Mouse (Mus musculus): ENCODE data around the gene Rhebl1.

Rhebl1 gene

GRCm38 (mm10) chr15:98871916-98872888 is 22.1 kb downstream of the Rhebl1 start:
- peak; percentile 96 for DNase-seq (ENCODE audit: low read depth, low spot score)

- peak; percentile 40 for DNase-seq (ENCODE audit: low read depth, low spot score)
These were observed 23.0 kb downstream of the Rhebl1 start, which contains the start of gene Kmt2d for GRCm38 (mm10) chr15:98871070-98871915. TSS of gene Kmt2d (minus strand) at chr15:98871204.

- no peak for DNase-seq (ENCODE audit: low read depth, low spot score)
These were observed 23.9 kb downstream of the Rhebl1 start for GRCm38 (mm10) chr15:98870179-98871069.

- DNase-seq (ENCODE audit: low read depth, low spot score), result no peak
These were observed 24.8 kb downstream of the Rhebl1 start for GRCm38 (mm10) chr15:98869342-98870178.

- DNase-seq (ENCODE audit: low read depth, low spot score), result no peak
These were observed 25.8 kb downstream of the Rhebl1 start for GRCm38 (mm10) chr15:98868346-98869063.

GRCm38 (mm10) chr15:98867321-98867720 is 27.0 kb downstream of the Rhebl1 start:
- DNase-seq (ENCODE audit: low read depth, low spot score), result no peak

- no peak for DNase-seq (ENCODE audit: low read depth, low spot score)
These were observed 27.8 kb downstream of the Rhebl1 start for GRCm38 (mm10) chr15:98866501-98866900.

GRCm38 (mm10) chr15:98865771-98866170 is 28.6 kb downstream of the Rhebl1 start:
- DNase-seq (ENCODE audit: low read depth, low spot score), result no peak

GRCm38 (mm10) chr15:98864951-98865350 is 29.4 kb downstream of the Rhebl1 start:
- no peak for DNase-seq (ENCODE audit: low read depth, low spot score)

- DNase-seq (ENCODE audit: low read depth, low spot score), result no peak
These were observed 30.8 kb downstream of the Rhebl1 start for GRCm38 (mm10) chr15:98863451-98863958.

- DNase-seq (ENCODE audit: low read depth, low spot score), result no peak
These were observed 32.5 kb downstream of the Rhebl1 start for GRCm38 (mm10) chr15:98861701-98862410.

- no peak for DNase-seq (ENCODE audit: low read depth, low spot score)
These were observed 33.4 kb downstream of the Rhebl1 start for GRCm38 (mm10) chr15:98860921-98861320.

GRCm38 (mm10) chr15:98859319-98860043 is 34.9 kb downstream of the Rhebl1 start:
- DNase-seq (ENCODE audit: low read depth, low spot score), result no peak

- no peak for DNase-seq (ENCODE audit: low read depth, low spot score)
These were observed 40.1 kb downstream of the Rhebl1 start for GRCm38 (mm10) chr15:98854214-98854613.

GRCm38 (mm10) chr15:98853161-98853937 is 41.0 kb downstream of the Rhebl1 start:
- no peak for DNase-seq (ENCODE audit: low read depth, low spot score)

- DNase-seq (ENCODE audit: low read depth, low spot score), result no peak
These were observed 41.6 kb downstream of the Rhebl1 start for GRCm38 (mm10) chr15:98852733-98853132.

- DNase-seq (ENCODE audit: low read depth, low spot score), result no peak
These were observed 42.3 kb downstream of the Rhebl1 start for GRCm38 (mm10) chr15:98852071-98852470.

All from forelimb bud, embryonic 11.5 days (tissue).